Comparison of ENCODE assay signal across 12 mouse cellular contexts in genomic region chr7:137318383-137318775, GRCm38 (mm10). TPM values are rescaled to one million over a fixed set of nuclear protein-coding genes. Genes with fewer than 3 reads are reported as not detected.
DNase-seq lines count a peak whose midpoint lies in the region; ATAC-seq and TF ChIP-seq lines count a peak whose summit lies in the region.
"Had no signal": no experiment of that assay in that cellular context is flagged by ENCODE, and none has a peak within 500 bp of the region (broad histone marks: within the 10 kb centered on the region; RNA-seq: fewer than 3 reads in every experiment).

No protein-coding gene starts in this region.

- H3K4me2 ChIP-seq in intestine, postnatal 0 days (replicated peaks; ENCODE audit: low read depth): no peak overlapping the region
- no peak overlapping the region for H3K4me2 ChIP-seq in intestine, embryonic 15.5 days (replicated peaks)
- peak overlapping the region; percentile 89 for H3K4me2 ChIP-seq in hindbrain, embryonic 12.5 days (replicated peaks)
- H3K4me2 ChIP-seq in limb, embryonic 15.5 days: peak overlapping the region; percentile 44
- H3K4me2 ChIP-seq in neural tube, embryonic 15.5 days: peak overlapping the region; percentile 75

- no peak for TF ChIP-seq CTCF in intestine, postnatal 0 days (IDR thresholded peaks at IDR 0.05; ENCODE audit: low read depth)

- H3K27me3 ChIP-seq in intestine, postnatal 0 days (replicated peaks; ENCODE audit: control insufficient read depth, insufficient read depth, low read length): peaks cover 99% of the 10 kb centered on the region
- H3K27me3 ChIP-seq in intestine, embryonic 15.5 days (replicated peaks): peaks cover 97% of the 10 kb centered on the region
- H3K27me3 ChIP-seq in hindbrain, embryonic 12.5 days: peaks cover 68% of the 10 kb centered on the region
- peaks cover 98% of the 10 kb centered on the region for H3K27me3 ChIP-seq in limb, embryonic 15.5 days
- H3K27me3 ChIP-seq in neural tube, embryonic 15.5 days (replicated peaks): peaks cover 41% of the 10 kb centered on the region

- WGBS in intestine, postnatal 0 days: 12% methylated on average over 9 of the region's 9 CpGs
- WGBS in intestine, embryonic 15.5 days: 9% methylated on average over 9 of the region's 9 CpGs
- 4% methylated on average over 9 of the region's 9 CpGs for WGBS in hindbrain, embryonic 12.5 days
- WGBS in limb, embryonic 15.5 days: 19% methylated on average over 9 of the region's 9 CpGs
- 11% methylated on average over 9 of the region's 9 CpGs for WGBS in neural tube, embryonic 15.5 days

- H3K27ac ChIP-seq in intestine, postnatal 0 days (ENCODE audit: low read depth, low read length): no peak overlapping the region
- no peak overlapping the region for H3K27ac ChIP-seq in intestine, embryonic 15.5 days
- H3K27ac ChIP-seq in hindbrain, embryonic 12.5 days: peak overlapping the region; percentile 99; the same call in 1 of the 2 replicates
- peak overlapping the region; percentile 78 for H3K27ac ChIP-seq in limb, embryonic 15.5 days
- peak overlapping the region; percentile 96 for H3K27ac ChIP-seq in neural tube, embryonic 15.5 days (replicated peaks)

- ATAC-seq in intestine, postnatal 0 days: no peak
- no peak for ATAC-seq in intestine, embryonic 15.5 days
- ATAC-seq in hindbrain, embryonic 12.5 days (ENCODE audit: low FRiP score): no peak
- no peak for ATAC-seq in limb, embryonic 15.5 days (ENCODE audit: insufficient number of reproducible peaks, low FRiP score, low TSS enrichment, low read depth)
- no peak for ATAC-seq in neural tube, embryonic 15.5 days (ENCODE audit: low FRiP score)
- ATAC-seq: intestine, embryonic 16.5 days; Patski had no signal

- peak overlapping the region; percentile 9; the same call in 1 of the 2 replicates for H3K4me3 ChIP-seq in intestine, postnatal 0 days (ENCODE audit: low read depth, low read length)
- no peak overlapping the region for H3K4me3 ChIP-seq in intestine, embryonic 15.5 days (replicated peaks)
- H3K4me3 ChIP-seq in hindbrain, embryonic 12.5 days: peak overlapping the region; percentile 91; the same call in 1 of the 2 replicates
- H3K4me3 ChIP-seq in limb, embryonic 15.5 days: peak overlapping the region; percentile 32; the same call in 1 of the 2 replicates
- peak overlapping the region; percentile 34 for H3K4me3 ChIP-seq in neural tube, embryonic 15.5 days (replicated peaks)
- H3K4me3 ChIP-seq: megakaryocyte, embryonic 14.5 days had no signal

- H3K9me3 ChIP-seq in intestine, postnatal 0 days (ENCODE audit: control insufficient read depth): no peaks in the 10 kb centered on the region
- no peaks in the 10 kb centered on the region for H3K9me3 ChIP-seq in intestine, embryonic 15.5 days
- H3K9me3 ChIP-seq in hindbrain, embryonic 12.5 days (replicated peaks): no peaks in the 10 kb centered on the region
- no peaks in the 10 kb centered on the region for H3K9me3 ChIP-seq in limb, embryonic 15.5 days
- no peaks in the 10 kb centered on the region for H3K9me3 ChIP-seq in neural tube, embryonic 15.5 days (replicated peaks)
- H3K9me3 ChIP-seq: megakaryocyte, embryonic 14.5 days had no signal

- DNase-seq in cerebellum, postnatal 10 days: no peak
- DNase-seq in lung, postnatal 4 days: no peak
- DNase-seq in frontal cortex, postnatal 25 days (ENCODE audit: low spot score in 2 of 2): no peak
- DNase-seq: adrenal gland, adult 8-10 months had no signal

- no peak overlapping the region for H3K9ac ChIP-seq in intestine, postnatal 0 days (ENCODE audit: low read depth, low read length)
- no peak overlapping the region for H3K9ac ChIP-seq in intestine, embryonic 15.5 days
- H3K9ac ChIP-seq in hindbrain, embryonic 12.5 days: peak overlapping the region; percentile 60; the same call in 1 of the 2 replicates
- H3K9ac ChIP-seq in limb, embryonic 15.5 days: no peak overlapping the region
- peak overlapping the region; percentile 65 for H3K9ac ChIP-seq in neural tube, embryonic 15.5 days (replicated peaks)

- no peaks in the 10 kb centered on the region for H3K36me3 ChIP-seq in intestine, postnatal 0 days (ENCODE audit: control insufficient read depth, insufficient read depth)
- no peaks in the 10 kb centered on the region for H3K36me3 ChIP-seq in intestine, embryonic 15.5 days
- H3K36me3 ChIP-seq in hindbrain, embryonic 12.5 days: no peaks in the 10 kb centered on the region
- H3K36me3 ChIP-seq in limb, embryonic 15.5 days: no peaks in the 10 kb centered on the region
- H3K36me3 ChIP-seq in neural tube, embryonic 15.5 days: no peaks in the 10 kb centered on the region

- H3K4me1 ChIP-seq in intestine, postnatal 0 days (replicated peaks; ENCODE audit: control insufficient read depth, insufficient read depth, low read length): 0 out of 2 replicates have a peak, but pooled peaks cover 2% of the 10 kb centered on the region
- peaks cover 47% of the 10 kb centered on the region for H3K4me1 ChIP-seq in intestine, embryonic 15.5 days (replicated peaks)
- H3K4me1 ChIP-seq in hindbrain, embryonic 12.5 days: peaks cover 78% of the 10 kb centered on the region
- peaks cover 80% of the 10 kb centered on the region for H3K4me1 ChIP-seq in limb, embryonic 15.5 days
- H3K4me1 ChIP-seq in neural tube, embryonic 15.5 days: peaks cover 81% of the 10 kb centered on the region

RNA-seq across cellular contexts. Expression of gene Ebf3, which starts 4.1 kb away (rescaled TPM):
- polyA plus RNA-seq in intestine, postnatal 0 days (2015; fragmentation: Nextera tagmentation; extraction: Ambion mirVana): 0.31 and 0.41 TPM in 2 replicates
- polyA plus RNA-seq in intestine, embryonic 15.5 days (2015; fragmentation: Nextera tagmentation; extraction: Ambion mirVana): 0.88 and 1.3 TPM in 2 replicates
- polyA plus RNA-seq in hindbrain, embryonic 12.5 days (2016; fragmentation: Nextera tagmentation; extraction: Ambion mirVana): 23.0 and 23.4 TPM in 2 replicates
- 4.7 and 8.1 TPM in 2 replicates for polyA plus RNA-seq in limb, embryonic 15.5 days (2015; fragmentation: Nextera tagmentation; extraction: Ambion mirVana)
- 16.6 and 22.4 TPM in 2 replicates for polyA plus RNA-seq in neural tube, embryonic 15.5 days (2015; fragmentation: Nextera tagmentation; extraction: Ambion mirVana)

Comparison
In these comparisons a context has a peak if more than half of its experiments do, and no peak if none do; other contexts are left out.
1. H3K27ac ChIP-seq: peak in hindbrain, embryonic 12.5 days (single experiment), limb, embryonic 15.5 days (single experiment) and neural tube, embryonic 15.5 days (single experiment); none in intestine, postnatal 0 days (single experiment) and intestine, embryonic 15.5 days (single experiment).
2. H3K4me2 ChIP-seq: peak in hindbrain, embryonic 12.5 days (single experiment), limb, embryonic 15.5 days (single experiment) and neural tube, embryonic 15.5 days (single experiment); none in intestine, postnatal 0 days (single experiment) and intestine, embryonic 15.5 days (single experiment).
3. H3K9ac ChIP-seq: peak in hindbrain, embryonic 12.5 days (single experiment) and neural tube, embryonic 15.5 days (single experiment); none in intestine, postnatal 0 days (single experiment), intestine, embryonic 15.5 days (single experiment) and limb, embryonic 15.5 days (single experiment).